Mouse (Mus musculus) cerebellum, postnatal 10 days (tissue): ENCODE data around the gene Efna5.

Experiments
- DNase-seq, 2 experiments: peaks; one replicate each; pipeline ENCODE4 v3.0.0; 2021; ENCODE audit warnings: mixed read lengths in 2 of 2

The Efna5 gene

GRCm38 (mm10) chr17:62592436-62593074 lies 288.6 kb downstream of the Efna5 start:
- DNase-seq, result no peak

GRCm38 (mm10) chr17:62591581-62592435 lies 289.3 kb downstream of the Efna5 start:
- no peak for DNase-seq

- DNase-seq, result no peak
Observed at GRCm38 (mm10) chr17:62590685-62591460, 290.2 kb downstream of the Efna5 start.

- no peak for DNase-seq
Observed at GRCm38 (mm10) chr17:62580127-62580526, 301.0 kb downstream of the Efna5 start.

- DNase-seq, result no peak
Observed at GRCm38 (mm10) chr17:62579618-62580017, 301.5 kb downstream of the Efna5 start.

- DNase-seq, result no peak
Observed at GRCm38 (mm10) chr17:62574499-62575265, 306.4 kb downstream of the Efna5 start.

GRCm38 (mm10) chr17:62570101-62570500 lies 311.0 kb downstream of the Efna5 start:
- no peak for DNase-seq

GRCm38 (mm10) chr17:62568019-62568418 lies 313.1 kb downstream of the Efna5 start:
- DNase-seq, result no peak

GRCm38 (mm10) chr17:62565632-62566031 lies 315.5 kb downstream of the Efna5 start:
- no peak for DNase-seq

- no peak for DNase-seq
Observed at GRCm38 (mm10) chr17:62562439-62562838, 318.7 kb downstream of the Efna5 start.

- DNase-seq, result peak in 1 of 2 experiments; percentile 6
Observed at GRCm38 (mm10) chr17:62557215-62557614, 323.9 kb downstream of the Efna5 start.
